ENCODE assay signal across 11 mouse cellular contexts in the genomic region with DNA sequence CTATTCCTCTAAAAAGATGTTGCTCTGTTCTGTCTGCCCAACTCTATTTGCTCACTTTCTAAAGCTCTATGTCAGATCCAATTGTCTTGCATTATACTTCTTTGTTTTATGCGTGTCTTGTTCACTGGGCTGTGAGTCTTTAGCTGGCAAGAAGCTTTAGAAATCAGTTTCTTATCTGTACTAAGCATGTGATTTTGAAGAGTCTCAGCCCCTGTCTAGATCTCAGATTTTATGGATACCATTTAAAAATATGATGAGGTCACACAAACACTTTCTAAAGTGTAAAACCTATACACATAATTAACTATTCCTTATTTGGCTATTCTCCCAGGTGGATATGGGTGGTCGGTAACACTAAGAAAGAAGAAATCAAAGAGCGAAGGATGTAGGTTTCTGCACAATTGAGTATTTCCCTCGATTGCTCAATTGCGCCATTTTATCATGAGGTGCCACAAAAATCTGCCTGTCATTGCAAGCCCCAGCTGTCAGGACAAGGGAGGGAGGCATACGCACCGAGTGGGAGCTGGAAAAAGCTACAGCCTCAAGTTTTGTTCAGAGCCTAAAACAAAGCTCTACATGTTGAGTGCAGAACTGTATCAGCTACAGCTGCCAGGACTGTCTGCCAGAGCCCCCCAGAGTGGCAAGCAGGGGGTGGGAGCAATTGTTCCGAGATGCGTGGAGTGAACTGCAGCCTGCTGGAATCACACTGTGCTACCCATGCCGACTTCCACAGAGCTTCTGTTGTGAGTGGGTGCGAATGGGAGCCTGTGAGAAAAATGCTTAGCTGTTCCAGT. TPM values are rescaled to one million over a fixed set of nuclear protein-coding genes. Genes with fewer than 3 reads are reported as not detected.
DNase-seq lines count a peak whose midpoint lies in the region; ATAC-seq and TF ChIP-seq lines count a peak whose summit lies in the region.
"Had no signal": no experiment of that assay in that cellular context is flagged by ENCODE, and none has a peak within 500 bp of the region (broad histone marks: within the 10 kb centered on the region; RNA-seq: fewer than 3 reads in every experiment).

No protein-coding gene starts in this region.

- 47% methylated on average over 11 of the region's 11 CpGs for WGBS in heart, embryonic 13.5 days
- WGBS in cerebellum, adult 2 months, result 9% methylated on average over 11 of the region's 11 CpGs

- H3K36me3 ChIP-seq in heart, embryonic 13.5 days, result no peaks in the 10 kb centered on the region

- TF ChIP-seq POLR2A in cerebellum, adult 2 months (IDR thresholded peaks at IDR 0.05; ENCODE audit: borderline replicate concordance, insufficient read depth, low read length), result no peak

- H3K27ac ChIP-seq in heart, embryonic 13.5 days (replicated peaks), result peak overlapping the region; percentile 30; the same call in 1 of the 2 replicates
- H3K27ac ChIP-seq in cerebellum, adult 2 months (ENCODE audit: insufficient read depth, low read length), result peak overlapping the region; percentile 33; the same call in 1 of the 2 replicates
- H3K27ac ChIP-seq: liver, embryonic 14.5 days had no signal

- H3K9ac ChIP-seq in heart, embryonic 13.5 days, result no peak overlapping the region
- H3K9ac ChIP-seq: liver, embryonic 14.5 days had no signal

- ATAC-seq in heart, embryonic 13.5 days (ENCODE audit: extremely low read depth, insufficient number of reproducible peaks, low FRiP score, low TSS enrichment), result no peak
- ATAC-seq in megakaryocyte, adult 5-6 weeks (ENCODE audit: poor library complexity, severe bottlenecking), result no peak

- no peak for DNase-seq in heart, postnatal 25 days (ENCODE audit: low spot score)
- DNase-seq in cerebellum, adult 2 months, result peak; percentile 24 to 43
- DNase-seq in layer of hippocampus, adult 8-10 months (ENCODE audit: low spot score in 2 of 2), result peak; percentile 87 to 93
- DNase-seq in lung, postnatal 25 days (ENCODE audit: low spot score), result peak; percentile 24
- no peak for DNase-seq in adrenal gland, postnatal 14 days
- DNase-seq in B cell, adult 2 months, result no peak

- peak overlapping the region; percentile 19 for H3K4me3 ChIP-seq in heart, embryonic 13.5 days
- H3K4me3 ChIP-seq in cerebellum, adult 2 months (replicated peaks; ENCODE audit: insufficient read depth, low read depth, low read length), result peak overlapping the region; percentile 23

- peak overlapping the region; percentile 50 for H3K4me2 ChIP-seq in heart, embryonic 13.5 days

- intact Hi-C loops in heart, postnatal 25 days (cut with DNase I), result no loop called here

- H3K9me3 ChIP-seq in heart, embryonic 13.5 days, result no peaks in the 10 kb centered on the region

- H3K27me3 ChIP-seq in heart, embryonic 13.5 days (replicated peaks), result no peaks in the 10 kb centered on the region
- no peaks in the 10 kb centered on the region for H3K27me3 ChIP-seq in cerebellum, adult 2 months (ENCODE audit: control insufficient read depth, insufficient read depth, low read length)
- H3K27me3 ChIP-seq: CH12.LX had no signal

- H3K4me1 ChIP-seq in heart, embryonic 13.5 days, result peaks cover 10% of the 10 kb centered on the region
- peaks cover 24% of the 10 kb centered on the region for H3K4me1 ChIP-seq in cerebellum, adult 2 months (ENCODE audit: control insufficient read depth, insufficient read depth, low read length)

- no peak for TF ChIP-seq CTCF in cerebellum, adult 2 months (IDR thresholded peaks at IDR 0.05; ENCODE audit: borderline replicate concordance, insufficient read depth, low read depth, low read length)

RNA-seq across cellular contexts. Expression of a gene that starts 47.6 kb away (rescaled TPM):
- polyA plus RNA-seq in heart, embryonic 13.5 days (2015; fragmentation: Nextera tagmentation; extraction: Ambion mirVana), result 3.3 and 4.3 TPM in 2 replicates
- under 1 TPM; 0.10 to 0.14 TPM for total RNA-seq in heart, postnatal 25 days (2021)
- 71.2 and 72.0 TPM in 2 replicates for polyA plus RNA-seq in cerebellum, adult 2 months (2012; rRNA removed)
- total RNA-seq in layer of hippocampus, adult 8-10 months (2022), result 100 to 1,000 TPM; 191 to 204 (median 202) TPM
- 1.7 and 2.3 TPM in 2 replicates for total RNA-seq in adrenal gland, postnatal 14 days (2021)
- total RNA-seq in megakaryocyte, adult 5-6 weeks (2015), result not detected in 2 replicates
- not detected in 2 replicates for total RNA-seq in megakaryocyte, adult 5-6 weeks (2017)
- total RNA-seq: CH12.LX; common myeloid progenitor, adult 5-6 weeks had no signal

Comparison
In these comparisons a context has a peak if more than half of its experiments do, and no peak if none do; other contexts are left out.
1. DNase-seq: peak in cerebellum, adult 2 months (2 of 2), layer of hippocampus, adult 8-10 months (2 of 2) and lung, postnatal 25 days (single experiment); none in heart, postnatal 25 days (single experiment), adrenal gland, postnatal 14 days (single experiment) and B cell, adult 2 months (0 of 2).
2. RNA of a gene that starts 47.6 kb away (total RNA-seq): 191 to 204 TPM in layer of hippocampus, adult 8-10 months; 1.7 to 2.3 TPM in adrenal gland, postnatal 14 days, 0.10 to 0.14 TPM in heart, postnatal 25 days and not detected in megakaryocyte, adult 5-6 weeks; every median in the first group is over 10 times any median in the second.